Mouse (Mus musculus) kidney, postnatal 25 days (tissue): ENCODE measurements at regions not wholly inside any gene's neighbourhood (a gene's known extent, or its start where the extent isn't known, plus 50 kb on each side); places are given as distances from the start of the nearest gene placed in this dataset.

Experiments used
- DNase-seq, 2 experiments: peaks; one replicate each; pipeline ENCODE4 v3.0.0; 2021; ENCODE audit warnings: mixed read lengths in 2 of 2

DNA sequence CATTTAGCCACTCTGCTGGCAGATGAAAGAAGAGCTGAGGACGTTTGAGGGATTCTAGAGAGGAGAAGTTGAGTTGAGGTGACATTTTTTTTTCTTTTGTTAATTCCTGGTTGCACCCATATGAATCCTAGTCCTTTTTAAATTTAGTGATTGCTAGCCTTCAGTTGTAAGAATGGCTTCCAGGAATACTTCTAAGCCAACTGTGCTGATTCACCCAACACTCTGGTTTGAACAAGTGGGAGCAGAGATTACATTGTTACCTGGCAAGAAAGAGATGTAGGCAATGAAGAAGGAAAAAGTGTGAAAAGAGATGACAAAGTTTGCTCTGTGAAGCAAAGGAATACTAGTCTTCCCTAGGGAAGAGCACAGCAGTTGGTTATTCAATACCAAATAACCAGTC, 261.1 kb upstream of the Kcnq5 start:
- no peak for DNase-seq

DNA sequence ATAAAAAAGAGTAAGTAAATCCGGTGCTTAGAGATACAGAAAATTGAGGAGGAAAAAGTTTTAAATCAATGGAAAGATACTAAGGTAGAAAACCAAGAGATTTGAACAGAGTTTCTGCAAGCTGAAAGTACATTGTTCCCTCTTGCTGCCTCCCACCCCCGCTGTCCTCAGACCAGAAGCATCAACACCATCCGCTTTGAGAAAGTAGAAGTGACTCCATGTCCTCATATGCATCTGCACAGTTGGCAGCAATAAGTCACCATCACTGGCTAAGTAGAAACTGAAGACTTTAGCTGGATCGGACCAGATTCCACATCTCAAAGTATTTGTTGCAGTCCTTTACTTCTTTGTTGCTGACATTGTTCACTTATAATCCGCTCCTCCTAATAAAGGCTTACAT, 250.1 kb upstream of the Kcnq5 start:
- no peak for DNase-seq

DNA sequence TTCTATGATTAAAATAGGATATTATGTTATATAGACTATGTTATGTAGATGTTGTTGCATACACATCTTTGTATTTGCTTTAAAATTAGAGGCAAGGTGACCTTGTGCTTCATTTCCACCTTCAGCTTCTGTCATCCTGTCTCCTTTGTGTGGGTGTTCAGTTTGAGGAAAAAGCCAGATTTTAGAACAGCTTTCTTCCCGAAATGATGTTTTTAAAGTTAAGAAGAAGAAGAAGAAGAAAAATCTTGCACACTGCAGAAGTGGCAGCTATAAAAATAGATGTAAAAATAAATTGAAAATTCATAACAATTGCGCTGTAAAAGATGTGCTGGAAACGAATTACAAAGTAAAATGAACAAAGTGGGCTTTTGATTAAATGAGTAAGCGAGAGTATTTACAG, 249.5 kb upstream of the Kcnq5 start:
- DNase-seq: no peak

DNA sequence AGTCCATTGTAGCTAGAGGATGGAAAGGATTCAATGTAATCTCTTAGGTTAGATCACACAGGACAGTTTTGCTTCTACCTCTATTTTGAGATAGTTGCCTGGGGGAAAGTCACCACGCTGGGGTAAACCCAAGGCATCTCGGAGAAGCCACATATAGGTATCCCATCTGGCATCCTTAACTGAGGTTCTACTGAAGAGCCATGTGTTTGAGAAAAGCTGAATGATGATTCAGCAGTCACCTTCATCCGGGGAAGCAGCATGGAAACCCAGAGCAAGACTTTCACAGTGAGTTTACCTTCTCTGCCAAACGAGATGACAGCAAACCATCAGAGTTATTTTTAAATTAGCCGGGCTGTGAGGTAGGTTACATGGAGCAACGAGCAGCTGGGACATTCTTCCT, 248.9 kb upstream of the Kcnq5 start:
- no peak for DNase-seq

DNA sequence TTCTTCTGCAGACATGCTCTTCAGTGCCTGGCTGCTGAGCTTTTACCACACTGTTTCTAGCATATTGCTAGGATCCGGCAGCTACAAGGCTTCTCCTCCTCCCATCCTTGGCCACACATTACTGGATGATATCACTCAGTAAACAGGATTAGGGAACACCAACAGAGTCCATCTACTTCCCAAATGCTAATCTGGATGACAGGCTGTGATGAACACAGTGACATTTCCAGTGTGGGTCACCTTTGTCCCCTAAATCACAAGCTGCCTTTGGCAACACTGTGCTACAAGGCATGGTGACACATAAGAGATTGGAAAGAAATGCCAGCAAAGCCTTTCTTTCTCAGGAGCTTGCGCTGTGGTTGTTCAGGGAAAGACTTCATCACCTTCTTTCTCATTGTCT, 246.5 kb upstream of the Kcnq5 start:
- no peak for DNase-seq

DNA sequence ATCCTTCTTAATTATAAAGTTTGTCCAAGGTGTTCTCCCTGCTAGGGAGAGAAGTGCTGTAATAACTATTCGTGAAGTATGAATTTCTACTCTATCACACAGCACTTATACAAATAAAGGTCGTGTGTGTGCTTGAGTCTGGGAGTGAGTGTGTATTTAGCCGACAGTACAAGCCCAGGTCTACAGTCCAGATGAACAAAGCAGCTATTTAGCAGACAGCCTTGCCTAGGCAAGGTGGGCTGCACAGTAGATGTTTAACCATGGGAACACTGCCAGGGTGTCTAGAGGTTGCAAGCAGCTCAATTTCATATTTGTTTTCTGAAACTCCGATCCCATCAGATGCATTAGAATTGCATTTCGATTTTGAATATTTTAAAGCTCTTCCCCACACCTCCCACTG, 245.2 kb upstream of the Kcnq5 start:
- no peak for DNase-seq

DNA sequence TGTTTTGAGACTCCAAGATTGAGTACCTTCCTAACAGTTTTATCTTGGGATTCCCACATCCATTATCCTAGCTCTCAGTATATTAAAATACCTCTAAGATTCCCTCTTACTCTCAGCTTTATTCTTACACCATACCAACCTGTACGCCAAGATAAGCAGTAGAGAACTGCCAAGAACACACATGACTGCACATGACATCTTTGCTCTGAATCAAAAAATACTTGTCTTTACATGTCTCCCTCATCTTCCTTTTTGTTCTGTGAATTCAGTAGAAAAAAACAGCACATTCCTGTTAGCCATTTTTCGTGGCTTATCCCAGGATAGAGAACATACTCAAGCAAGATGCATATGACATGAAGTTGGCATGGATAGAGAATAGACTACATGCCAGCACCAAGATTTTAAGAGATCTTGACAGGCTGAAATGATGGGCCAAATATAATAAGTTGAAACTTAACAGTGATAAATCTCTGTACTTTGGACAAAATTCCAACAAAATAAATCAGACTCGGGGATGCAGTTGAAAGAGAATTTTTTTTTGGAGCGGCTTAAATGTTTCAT, 206.0 kb upstream of the Kcnq5 start:
- no peak for DNase-seq

DNA sequence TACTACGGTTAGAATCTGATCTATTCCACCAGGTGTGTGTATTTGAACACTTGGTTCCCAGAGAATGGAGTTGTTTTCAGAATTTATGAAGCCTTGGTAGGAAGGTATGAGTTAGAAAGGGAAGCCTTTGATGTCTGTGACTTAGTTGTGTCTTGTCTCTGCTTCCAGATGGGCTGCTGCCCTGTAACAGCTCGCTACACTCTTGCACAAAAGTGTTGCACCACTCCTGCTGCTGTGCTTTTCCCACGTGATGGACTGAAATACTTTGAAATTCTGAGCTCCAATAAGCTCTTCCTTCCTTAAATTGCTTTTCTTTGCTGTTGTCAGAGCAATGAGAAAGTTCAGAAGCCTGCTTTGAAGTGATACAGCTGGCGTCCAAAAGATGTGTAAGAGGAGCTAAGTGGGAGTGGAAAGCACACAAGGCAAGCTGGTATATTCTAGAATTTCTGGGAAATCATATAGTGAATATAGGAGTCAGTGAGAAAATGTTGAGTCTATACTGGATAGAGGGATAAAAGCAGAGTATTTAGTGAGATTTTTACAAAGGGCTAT, 174.9 kb upstream of the Kcnq5 start:
- no peak for DNase-seq

DNA sequence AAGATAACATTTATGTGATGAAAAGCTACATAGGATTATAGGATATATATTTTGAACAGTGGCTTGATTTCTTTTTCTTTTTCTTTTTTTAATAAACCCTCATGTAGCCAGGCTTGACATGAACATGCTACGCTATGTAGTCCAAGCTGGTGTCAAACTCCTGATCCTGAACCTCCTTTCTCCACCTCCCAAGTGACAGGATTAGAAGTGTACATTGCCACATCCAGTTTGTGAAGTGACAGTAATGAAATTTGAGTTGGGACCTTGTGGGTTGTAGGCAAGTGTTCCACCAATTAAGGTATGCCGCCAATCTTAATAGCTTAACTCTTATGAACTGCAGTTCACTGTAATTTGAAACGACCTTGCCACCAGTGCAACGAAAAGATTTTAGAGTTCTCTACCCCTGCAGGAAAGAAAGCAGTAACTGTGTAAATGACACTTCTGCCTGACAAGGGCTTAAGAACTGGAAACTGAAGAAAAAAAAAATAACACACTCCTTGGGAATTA, 156.6 kb upstream of the Kcnq5 start:
- DNase-seq: no peak

DNA sequence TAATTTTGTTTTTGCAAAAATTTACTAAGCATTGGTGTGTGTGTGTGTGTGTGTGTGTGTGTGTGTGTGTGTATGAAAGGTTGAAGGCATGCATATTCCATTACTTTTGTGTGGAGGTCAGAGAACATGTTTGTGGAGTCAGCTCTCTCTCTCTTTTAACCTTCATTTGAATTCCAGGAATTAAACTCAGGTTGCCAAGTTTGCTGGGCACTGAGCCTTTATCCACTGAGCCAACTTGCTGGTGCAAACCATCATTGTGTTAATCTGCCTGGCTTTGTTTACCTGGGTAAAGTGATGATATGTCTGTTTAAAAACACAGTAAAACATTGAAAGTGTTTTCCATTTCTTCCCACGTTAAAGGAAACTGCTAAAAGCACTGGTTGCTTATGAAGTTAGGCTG, 154.7 kb upstream of the Kcnq5 start:
- no peak for DNase-seq

DNA sequence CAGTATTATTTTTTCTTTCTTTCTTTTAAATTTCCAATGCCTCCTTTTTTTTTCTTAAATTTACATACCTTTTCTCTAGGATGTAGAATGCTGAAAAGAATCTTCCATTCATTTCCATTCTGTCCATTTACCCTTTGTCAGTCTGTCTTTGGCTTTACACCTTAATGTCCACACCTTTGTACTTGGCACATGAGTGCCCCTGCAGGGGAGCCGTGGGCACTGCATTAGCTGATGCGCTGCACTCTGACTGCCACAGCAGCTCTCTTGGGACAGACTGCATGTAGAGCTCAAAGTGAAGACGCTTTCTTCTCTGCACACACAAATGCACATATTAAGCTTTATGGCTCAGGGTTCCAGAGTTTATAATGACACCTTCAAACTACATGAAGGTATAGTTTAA, 143.8 kb upstream of the Kcnq5 start:
- DNase-seq: peak in 1 of 2 experiments; percentile 6

DNA sequence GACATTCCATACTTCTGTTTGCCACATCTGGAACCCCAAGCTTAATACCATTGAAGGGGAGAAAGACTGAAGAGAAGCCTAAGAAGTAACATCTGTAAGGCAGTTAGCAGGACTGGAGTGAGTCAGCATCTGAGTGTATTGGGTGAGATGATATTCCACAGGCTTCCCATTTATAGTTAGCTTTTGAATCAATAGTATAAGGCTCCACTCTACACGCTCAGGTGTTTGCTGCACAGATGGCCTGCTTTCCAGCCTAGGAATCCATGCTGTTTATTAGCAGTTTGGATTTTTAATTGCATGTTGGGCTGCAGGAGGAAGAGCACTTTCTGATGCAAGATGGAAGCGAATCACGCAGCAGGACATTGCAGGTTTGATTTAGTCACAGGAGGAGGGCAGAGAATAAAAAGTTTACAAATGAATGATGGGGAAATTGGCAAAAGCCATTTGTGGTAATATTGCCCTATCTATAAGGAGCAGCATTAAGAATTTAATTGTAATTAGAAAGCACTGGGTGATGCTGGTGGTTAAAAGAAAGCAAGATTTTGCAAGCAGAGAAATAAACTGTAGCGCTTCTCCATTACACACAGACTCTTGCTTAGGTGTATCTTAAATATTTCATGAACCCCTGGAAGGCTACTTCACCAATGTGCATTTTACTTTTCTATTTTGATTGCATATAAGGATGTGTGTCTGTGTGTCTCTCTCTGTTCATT, 109.8 kb upstream of the Kcnq5 start:
- DNase-seq: no peak

DNA sequence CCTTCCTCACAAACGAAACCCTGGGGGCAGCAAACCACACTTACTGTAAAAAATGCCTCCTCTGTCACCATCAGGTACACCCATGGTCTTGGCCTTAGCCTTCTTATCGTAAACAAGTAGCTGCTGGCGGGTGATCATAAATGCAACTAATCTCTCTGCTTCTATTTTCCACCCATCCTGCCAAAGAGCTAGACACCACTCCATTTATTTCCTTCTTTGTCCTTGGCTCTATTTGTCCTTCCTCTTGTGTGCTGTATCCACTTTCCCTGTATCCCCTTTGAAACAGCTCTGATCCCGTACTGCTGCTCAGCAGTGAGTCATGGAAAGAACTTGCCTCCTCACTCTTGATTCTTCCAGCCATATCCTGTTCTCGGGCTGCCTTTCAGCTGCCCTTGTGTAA, 108.3 kb upstream of the Kcnq5 start:
- DNase-seq: no peak
